Mouse (Mus musculus): ENCODE measurements around the gene Mast2. TPM values are rescaled to one million over a fixed set of nuclear protein-coding genes. Genes with fewer than 3 reads are reported as not detected.

Mast2 gene
- polyA plus RNA-seq, 1 experiment: 40.5 TPM

DNA sequence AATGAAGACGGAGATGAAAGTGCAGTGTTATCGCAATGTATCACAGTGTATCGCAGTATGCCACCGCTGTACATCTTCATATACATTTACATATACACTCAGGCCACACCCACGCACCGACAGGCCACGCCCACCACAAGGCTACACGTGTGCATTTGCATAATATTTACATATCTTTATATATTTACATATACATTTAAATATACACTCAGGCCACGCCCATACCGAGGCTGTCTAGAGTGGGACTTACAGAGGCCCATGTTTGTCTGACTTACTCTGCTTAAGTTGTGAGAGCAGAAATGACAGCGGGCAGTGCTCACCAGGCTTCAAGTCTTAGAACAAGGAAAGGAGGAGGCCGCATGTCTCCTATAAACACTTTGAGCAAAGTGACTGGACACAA is 170.7 kb downstream of the Mast2 start:
- TF ChIP-seq CTCF (IDR thresholded peaks at IDR 0.05; ENCODE audit: control insufficient read depth, insufficient read depth, insufficient read length) (no peak), MAX (IDR thresholded peaks at IDR 0.05) (no peak), CEBPB (IDR thresholded peaks at IDR 0.05; ENCODE audit: low read depth) (no peak), FOSL1 (IDR thresholded peaks at IDR 0.05; ENCODE audit: insufficient read depth, low read length, poor library complexity, severe bottlenecking) (no peak), MYOD1 (IDR thresholded peaks at IDR 0.05; ENCODE audit: control insufficient read depth, insufficient read length, low read depth) (no peak), USF1 (IDR thresholded peaks at IDR 0.05; ENCODE audit: low read depth) (no peak), MYOG (IDR thresholded peaks at IDR 0.05; ENCODE audit: control insufficient read depth, extremely low read depth, insufficient read length) (no peak)
- peaks cover 16% of the 10 kb centered on the region for H3K36me3 ChIP-seq (ENCODE audit: control insufficient read depth, insufficient read depth)
- no peak overlapping the region for H3ac ChIP-seq (ENCODE audit: control insufficient read depth, insufficient read length, low read depth)
- no peaks in the 10 kb centered on the region for H3K79me2 ChIP-seq (ENCODE audit: control insufficient read depth, insufficient read depth)
- no peak overlapping the region for H3K4me3 ChIP-seq (ENCODE audit: insufficient read depth, poor library complexity, severe bottlenecking)
- no peaks in the 10 kb centered on the region for H3K79me3 ChIP-seq (ENCODE audit: low read depth)
- H3K27me3 ChIP-seq (ENCODE audit: control insufficient read depth, insufficient read depth, insufficient read length): no peaks in the 10 kb centered on the region

- Histone ChIP-seq H3ac (ENCODE audit: control insufficient read depth, insufficient read length, low read depth) (no peak overlapping the region), H3K4me3 (ENCODE audit: insufficient read depth, poor library complexity, severe bottlenecking) (no peak overlapping the region), H3K36me3 (ENCODE audit: control insufficient read depth, insufficient read depth) (peaks cover 17% of the 10 kb centered on the region), H3K27me3 (ENCODE audit: control insufficient read depth, insufficient read depth, insufficient read length) (no peaks in the 10 kb centered on the region), H3K79me2 (ENCODE audit: control insufficient read depth, insufficient read depth) (no peaks in the 10 kb centered on the region), H3K79me3 (ENCODE audit: low read depth) (no peaks in the 10 kb centered on the region)
- TF ChIP-seq USF1 (IDR thresholded peaks at IDR 0.05; ENCODE audit: low read depth) (no peak), MYOG (IDR thresholded peaks at IDR 0.05; ENCODE audit: control insufficient read depth, extremely low read depth, insufficient read length) (no peak), MYOD1 (IDR thresholded peaks at IDR 0.05; ENCODE audit: control insufficient read depth, insufficient read length, low read depth) (no peak), CTCF (IDR thresholded peaks at IDR 0.05; ENCODE audit: control insufficient read depth, insufficient read depth, insufficient read length) (no peak), CEBPB (IDR thresholded peaks at IDR 0.05; ENCODE audit: low read depth) (no peak), MAX (IDR thresholded peaks at IDR 0.05) (no peak), FOSL1 (IDR thresholded peaks at IDR 0.05; ENCODE audit: insufficient read depth, low read length, poor library complexity, severe bottlenecking) (no peak)
Measured at GRCm38 (mm10) chr4:116291561-116291960, 172.4 kb downstream of the Mast2 start.

DNA sequence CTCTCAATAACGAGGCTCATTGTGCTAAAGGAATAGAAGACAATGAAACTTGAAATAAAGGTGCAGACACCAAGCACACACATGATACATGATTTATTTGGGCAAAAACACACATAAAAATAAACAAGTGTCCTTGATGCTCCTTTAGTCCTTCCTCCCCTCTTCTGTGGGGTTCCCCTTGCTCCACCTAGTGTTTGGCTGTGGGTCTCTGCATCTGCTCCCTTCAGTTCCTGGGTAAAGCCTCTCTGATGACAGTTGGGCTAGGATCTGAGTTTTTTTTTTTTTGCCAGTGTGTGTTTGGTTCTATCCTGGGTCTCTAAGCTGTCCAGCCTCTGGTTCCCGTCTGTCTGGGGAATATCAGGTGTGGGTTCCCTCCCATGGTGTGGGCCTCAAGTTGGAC is 181.8 kb downstream of the Mast2 start:
- Histone ChIP-seq H3K79me3 (ENCODE audit: low read depth) (no peaks in the 10 kb centered on the region), H3K4me3 (ENCODE audit: insufficient read depth, poor library complexity, severe bottlenecking) (no peak overlapping the region), H3K36me3 (ENCODE audit: control insufficient read depth, insufficient read depth) (peaks cover 5% of the 10 kb centered on the region)

GRCm38 (mm10) chr4:116268220-116268619 is 195.8 kb downstream of the Mast2 start:
- no peaks in the 10 kb centered on the region for H3K79me3 ChIP-seq (ENCODE audit: low read depth)
- no peaks in the 10 kb centered on the region for H3K27me3 ChIP-seq (ENCODE audit: control insufficient read depth, insufficient read depth, insufficient read length)
- no peak overlapping the region for H3ac ChIP-seq (ENCODE audit: control insufficient read depth, insufficient read length, low read depth)
- H3K36me3 ChIP-seq (ENCODE audit: control insufficient read depth, insufficient read depth): no peaks in the 10 kb centered on the region
- no peak for TF ChIP-seq MYOD1 (IDR thresholded peaks at IDR 0.05; ENCODE audit: control insufficient read depth, insufficient read length, low read depth)
- TF ChIP-seq CTCF (IDR thresholded peaks at IDR 0.05; ENCODE audit: control insufficient read depth, insufficient read depth, insufficient read length): no peak
- TF ChIP-seq MAX (IDR thresholded peaks at IDR 0.05): no peak
- TF ChIP-seq CEBPB (IDR thresholded peaks at IDR 0.05; ENCODE audit: low read depth): no peak
- TF ChIP-seq FOSL1 (IDR thresholded peaks at IDR 0.05; ENCODE audit: insufficient read depth, low read length, poor library complexity, severe bottlenecking): no peak
- TF ChIP-seq MYOG (IDR thresholded peaks at IDR 0.05; ENCODE audit: control insufficient read depth, extremely low read depth, insufficient read length): no peak
- no peak for TF ChIP-seq USF1 (IDR thresholded peaks at IDR 0.05; ENCODE audit: low read depth)
- no peak overlapping the region for H3K4me3 ChIP-seq (ENCODE audit: insufficient read depth, poor library complexity, severe bottlenecking)
- no peaks in the 10 kb centered on the region for H3K79me2 ChIP-seq (ENCODE audit: control insufficient read depth, insufficient read depth)

More for the DNA sequence above, 181.8 kb downstream of the Mast2 start:
- H3K79me2 ChIP-seq (ENCODE audit: control insufficient read depth, insufficient read depth): no peaks in the 10 kb centered on the region
- no peaks in the 10 kb centered on the region for H3K27me3 ChIP-seq (ENCODE audit: control insufficient read depth, insufficient read depth, insufficient read length)
- TF ChIP-seq FOSL1 (IDR thresholded peaks at IDR 0.05; ENCODE audit: insufficient read depth, low read length, poor library complexity, severe bottlenecking) (no peak), MYOD1 (IDR thresholded peaks at IDR 0.05; ENCODE audit: control insufficient read depth, insufficient read length, low read depth) (no peak), CEBPB (IDR thresholded peaks at IDR 0.05; ENCODE audit: low read depth) (no peak), USF1 (IDR thresholded peaks at IDR 0.05; ENCODE audit: low read depth) (no peak)
- H3ac ChIP-seq (ENCODE audit: control insufficient read depth, insufficient read length, low read depth): no peak overlapping the region

Other genes starting within 250 kb of the Mast2 start
- gene Pik3r3, start 242.6 kb downstream of the Mast2 start, polyA plus RNA-seq (2012; fragmentation: generic; extraction: Trizol): 6.0 TPM
- 5.0 TPM for gene Ipp, start 43.4 kb upstream of the Mast2 start, polyA plus RNA-seq (2012; fragmentation: generic; extraction: Trizol)
- 11.8 TPM for gene Tmem69, start 91.8 kb upstream of the Mast2 start, polyA plus RNA-seq (2012; fragmentation: generic; extraction: Trizol)
- 13.0 TPM for gene Gpbp1l1, start 93.5 kb upstream of the Mast2 start, polyA plus RNA-seq (2012; fragmentation: generic; extraction: Trizol)
- 0.20 TPM for gene Ccdc17, start 132.5 kb upstream of the Mast2 start, polyA plus RNA-seq (2012; fragmentation: generic; extraction: Trizol)
- 79.1 TPM for gene Nasp, start 163.8 kb upstream of the Mast2 start, polyA plus RNA-seq (2012; fragmentation: generic; extraction: Trizol)
- gene Akr1a1, start 187.5 kb upstream of the Mast2 start, polyA plus RNA-seq (2012; fragmentation: generic; extraction: Trizol): 737 TPM
- gene Prdx1, start 221.4 kb upstream of the Mast2 start, polyA plus RNA-seq (2012; fragmentation: generic; extraction: Trizol): 459 TPM
- gene Mmachc, start 244.2 kb upstream of the Mast2 start, polyA plus RNA-seq (2012; fragmentation: generic; extraction: Trizol): 12.5 TPM
- 22.0 TPM for gene Ccdc163, start 244.3 kb upstream of the Mast2 start, polyA plus RNA-seq (2012; fragmentation: generic; extraction: Trizol)

Data from C2C12 (cell line).